Mouse (Mus musculus) pancreas, adult 10 weeks (tissue): ENCODE measurements around the gene Gm3573. TPM values are rescaled to one million over a fixed set of nuclear protein-coding genes. Genes with fewer than 3 reads are reported as not detected.

Experiments
- polyA plus RNA-seq: library from polyadenylated mRNA; stranded (reverse); fragments of 350-450 nt; fragmentation: Illumina TruSeq; extraction: RNeasy Lipid Tissue Mini Kit (QIAGEN cat#74804); gene quantifications from one replicate; pipeline ENCODE4 v1.2.3, GENCODE M21; 2015; ENCODE audit warnings: low read depth, low replicate concordance; ENCODE audit not compliant: insufficient read depth

The Gm3573 gene
- polyA plus RNA-seq = not detected

GRCm38 (mm10) chr14:42190691-42191090 lies at the start of gene Gm3573:
Gene Gm3573 (minus strand): TSS chr14:42190791.

DNA sequence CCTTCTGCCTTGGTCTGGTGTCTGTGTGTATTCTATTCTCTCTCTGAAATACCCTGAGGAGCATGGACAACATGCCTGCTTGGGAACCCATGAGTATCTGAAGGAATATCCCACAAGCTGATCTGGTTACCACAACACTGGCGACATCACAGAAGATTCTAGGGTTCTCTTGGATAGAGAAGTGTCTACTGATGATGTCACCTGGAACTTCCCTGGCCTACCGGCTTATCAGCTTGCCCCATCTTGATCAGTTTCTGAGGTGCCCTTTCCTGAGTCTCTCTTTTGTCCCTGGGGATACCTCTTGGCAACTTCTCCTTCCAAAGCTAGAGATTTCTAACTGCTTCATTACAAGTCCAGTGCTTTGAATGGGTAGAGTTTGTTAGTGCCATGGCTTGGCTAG lies 28.1 kb downstream of the Gm3573 start, which contains the start of gene Gm17027:
Gene Gm17027, minus strand, starts transcription at position 101 of the 400 bp plus-strand sequence.

Other genes starting within 250 kb of the Gm3573 start
- gene 1700024B05Rik, start 246.8 kb downstream of the Gm3573 start, polyA plus RNA-seq = not detected
- not detected for gene Gm6401, start 222.9 kb downstream of the Gm3573 start, polyA plus RNA-seq
- not detected for gene Gm3543, start 207.5 kb downstream of the Gm3573 start, polyA plus RNA-seq
- not detected for gene Gm7951, start 73.4 kb downstream of the Gm3573 start, polyA plus RNA-seq
- gene Gm17027, start 28.2 kb downstream of the Gm3573 start, polyA plus RNA-seq = not detected
- not detected for gene Gm17026, start 69.3 kb upstream of the Gm3573 start, polyA plus RNA-seq
- gene Gm9611, start 106.6 kb upstream of the Gm3573 start, polyA plus RNA-seq = not detected
- gene Gm7995, start 119.4 kb upstream of the Gm3573 start, polyA plus RNA-seq = not detected
- gene Gm8005, start 248.9 kb upstream of the Gm3573 start, polyA plus RNA-seq = not detected